Mouse (Mus musculus): ENCODE measurements at regions not wholly inside any gene's neighbourhood (a gene's known extent, or its start where the extent isn't known, plus 50 kb on each side); places are given as distances from the start of the nearest gene placed in this dataset.

GRCm38 (mm10) chr1:136782261-136782660 lies 157.6 kb downstream of the Zfp281 start:
- DNase-seq = no peak

DNA sequence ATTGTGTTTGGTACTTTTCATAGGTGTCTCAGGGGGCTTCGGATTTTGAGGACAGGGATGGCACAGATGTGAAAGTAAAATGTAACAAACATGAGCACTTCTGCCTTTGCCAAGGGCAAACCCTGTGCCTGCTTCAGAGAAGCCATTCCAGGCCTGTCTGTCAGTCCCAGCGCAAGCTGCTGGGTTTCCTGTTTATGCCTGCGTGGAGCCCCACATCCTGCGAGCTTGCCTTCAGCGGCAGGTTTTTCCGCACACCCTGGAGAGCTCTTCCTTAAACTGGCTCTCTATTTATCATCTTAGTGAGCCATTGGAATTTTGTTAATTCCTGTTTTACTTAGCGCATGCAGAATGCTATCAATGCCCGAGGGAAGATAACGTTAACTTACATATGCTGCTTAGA lies 159.5 kb downstream of the Zfp281 start:
- DNase-seq = peak in 1 of 2 experiments; percentile 7

GRCm38 (mm10) chr1:136788979-136789513 lies 164.3 kb downstream of the Zfp281 start:
- DNase-seq = no peak

DNA sequence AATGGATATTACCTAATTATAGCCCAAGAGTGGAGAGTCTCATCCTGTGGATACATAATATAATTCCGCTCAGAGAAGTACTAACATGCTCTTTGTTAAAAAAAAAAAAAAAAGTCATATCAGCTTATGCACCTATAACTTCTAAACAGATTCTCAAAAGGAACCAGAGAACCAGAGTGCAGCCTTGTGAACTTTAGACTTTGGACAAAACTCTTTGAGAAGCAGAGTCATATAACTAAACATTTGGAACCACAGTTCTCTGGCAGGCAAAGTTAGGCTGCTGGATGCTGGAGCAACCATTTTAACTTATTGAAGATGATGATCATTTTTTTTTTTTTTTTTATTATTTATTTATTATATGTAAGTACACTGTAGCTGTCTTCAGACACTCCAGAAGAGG lies 166.9 kb downstream of the Zfp281 start:
- no peak for DNase-seq
